Mouse (Mus musculus): ENCODE data around the gene Shf.

Gene Shf

DNA sequence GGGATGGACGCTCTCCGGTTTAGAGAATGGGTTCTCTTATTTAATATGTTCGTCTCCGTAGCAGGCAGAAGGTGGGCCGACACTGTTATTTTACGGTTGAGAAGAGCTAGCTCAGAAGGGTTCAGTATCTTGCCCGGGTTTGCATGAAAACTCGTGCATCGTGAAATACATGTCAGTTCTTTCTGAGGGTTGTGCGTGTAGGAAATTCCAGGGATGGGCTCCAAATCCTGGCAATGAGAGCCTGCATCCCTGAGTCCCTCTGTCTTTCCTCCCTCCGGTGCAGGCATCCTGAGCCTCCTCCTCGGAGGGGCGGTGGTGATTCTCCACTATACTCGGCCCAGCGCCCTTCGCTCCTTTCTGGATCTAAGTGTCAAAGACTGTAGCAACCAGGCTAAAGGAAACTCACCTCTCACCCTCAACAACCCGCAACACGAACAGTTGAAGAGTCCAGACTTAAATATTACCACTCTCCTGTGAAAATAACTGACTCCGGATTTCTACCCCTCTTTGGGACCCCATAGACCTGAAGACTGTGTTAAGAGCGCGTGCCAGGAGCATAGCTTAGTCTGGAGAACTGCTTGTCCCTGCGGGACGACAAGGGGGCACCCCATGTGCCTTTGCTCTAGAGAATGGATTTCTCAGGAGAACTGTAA is 66.9 kb downstream of the Shf start:
- DNase-seq (ENCODE audit: low read depth), result no peak

DNA sequence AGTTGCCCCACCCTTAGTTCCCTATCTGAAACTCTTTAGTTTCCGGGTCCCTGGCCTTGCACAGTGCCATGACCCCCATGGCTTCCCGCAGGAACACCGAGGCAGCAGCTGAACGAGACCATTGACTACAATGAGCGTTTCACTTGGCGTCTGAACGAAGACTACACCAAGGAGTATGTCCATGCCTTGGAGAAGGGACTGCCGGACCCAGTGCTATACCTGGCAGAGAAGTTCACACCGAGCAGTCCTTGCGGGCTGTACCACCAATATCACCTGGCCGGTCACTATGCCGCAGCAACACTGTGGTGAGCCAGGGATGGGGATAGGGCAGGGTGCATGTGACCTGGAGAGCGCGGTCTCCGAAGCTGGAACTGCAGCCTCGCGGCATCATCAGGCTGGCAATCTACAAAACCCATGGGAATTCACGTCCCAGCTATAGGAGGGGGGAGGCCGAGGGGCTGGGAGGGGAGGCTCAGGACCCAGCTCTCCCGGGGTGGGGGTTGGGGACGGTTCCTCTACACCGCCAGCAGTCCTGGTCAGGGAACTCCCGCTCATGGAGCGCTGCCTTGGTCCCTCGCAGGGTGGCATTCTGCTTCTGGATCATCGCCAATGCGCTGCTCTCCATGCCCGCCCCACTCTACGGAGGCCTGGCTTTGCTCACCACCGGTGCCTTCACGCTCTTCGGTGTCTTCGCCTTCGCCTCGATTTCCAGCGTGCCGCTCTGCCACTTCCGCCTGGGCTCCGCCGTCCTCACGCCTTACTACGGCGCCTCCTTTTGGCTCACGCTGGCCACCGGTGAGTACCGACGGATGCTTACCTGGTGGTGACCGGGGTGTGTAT is 67.7 kb downstream of the Shf start:
- DNase-seq (ENCODE audit: low read depth), result no peak

DNA sequence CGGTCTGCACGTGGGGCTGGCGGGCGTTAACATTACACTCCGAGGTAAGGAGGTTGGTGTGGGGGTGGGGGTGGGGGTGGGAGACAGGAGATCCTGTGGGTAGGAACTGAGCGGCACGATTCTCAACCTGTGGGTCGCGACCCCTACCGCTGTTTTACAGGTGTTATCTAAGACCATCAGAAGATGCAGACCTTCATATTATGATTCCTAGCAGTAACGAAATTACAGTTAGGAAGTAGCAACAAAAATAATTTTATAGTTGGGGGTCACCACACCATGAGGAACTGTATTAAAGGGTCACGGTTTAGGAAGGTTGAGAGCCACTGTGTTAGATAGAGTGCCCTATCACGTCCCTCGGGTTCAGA is 68.3 kb downstream of the Shf start:
- DNase-seq (ENCODE audit: low read depth), result no peak

DNA sequence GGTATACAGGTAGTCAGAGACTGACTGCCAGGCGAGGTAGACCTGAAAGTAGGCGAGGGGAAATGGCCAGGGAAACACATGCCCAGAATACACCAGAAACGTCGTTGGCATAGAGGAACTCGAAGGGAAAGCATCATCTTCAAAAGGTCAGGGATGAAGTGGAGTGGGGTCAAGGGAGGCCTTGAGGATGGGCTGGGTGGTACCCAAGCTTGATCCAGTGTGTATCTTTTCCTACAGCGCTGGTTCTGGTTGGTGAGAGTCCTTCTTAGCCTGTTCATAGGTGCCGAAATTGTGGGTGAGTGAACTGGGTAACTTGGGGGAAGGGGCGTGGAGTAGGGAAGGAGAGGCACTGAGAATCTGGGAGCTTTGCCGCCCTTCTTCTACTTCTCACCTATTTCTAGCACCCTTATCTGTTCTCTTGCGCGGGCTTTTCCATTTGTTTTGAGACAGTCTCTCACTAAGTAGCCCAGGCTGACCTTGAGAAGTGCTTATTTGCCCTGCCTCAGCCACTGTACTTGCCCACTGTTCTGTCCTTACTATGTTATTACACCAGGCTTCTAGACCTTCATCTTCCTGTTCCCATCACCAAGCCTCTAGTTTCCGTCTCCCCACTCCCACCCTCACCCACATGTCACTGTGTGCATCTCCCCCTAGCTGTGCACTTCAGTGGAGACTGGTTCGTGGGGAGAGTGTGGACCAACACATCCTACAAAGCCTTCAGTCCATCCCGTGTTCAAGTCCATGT is 68.9 kb downstream of the Shf start:
- no peak for DNase-seq (ENCODE audit: low read depth)

Data from fibroblast of lung, adult 2 months (primary cell).